Mouse (Mus musculus) spleen, postnatal 14 days (tissue): ENCODE measurements around the gene Slc7a15.

Source experiments
- DNase-seq, 2 experiments: peaks; one replicate each; pipeline ENCODE4 v3.0.0; 2021 to 2022; ENCODE audit warnings: low spot score in 2 of 2

Gene Slc7a15

DNA sequence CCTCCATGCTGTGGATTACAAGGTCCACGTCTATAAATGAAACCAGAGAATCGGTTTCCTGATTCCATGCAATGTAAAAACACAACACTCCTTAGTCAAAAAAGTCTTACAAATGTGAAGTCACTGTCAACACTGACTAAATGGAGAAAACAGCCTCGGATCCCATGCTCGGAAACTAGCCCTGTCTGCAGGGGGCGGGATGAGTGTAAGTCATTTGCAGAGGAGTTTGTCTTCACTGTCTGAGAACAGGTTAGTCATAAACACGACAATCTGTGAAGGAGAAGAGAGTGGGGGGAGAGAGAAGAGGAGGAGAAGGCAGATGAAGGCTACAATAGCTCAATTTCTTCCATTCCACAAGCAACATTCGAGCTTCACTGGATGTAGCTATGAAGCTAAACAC lies 113.6 kb downstream of the Slc7a15 start:
- DNase-seq, result no peak

DNA sequence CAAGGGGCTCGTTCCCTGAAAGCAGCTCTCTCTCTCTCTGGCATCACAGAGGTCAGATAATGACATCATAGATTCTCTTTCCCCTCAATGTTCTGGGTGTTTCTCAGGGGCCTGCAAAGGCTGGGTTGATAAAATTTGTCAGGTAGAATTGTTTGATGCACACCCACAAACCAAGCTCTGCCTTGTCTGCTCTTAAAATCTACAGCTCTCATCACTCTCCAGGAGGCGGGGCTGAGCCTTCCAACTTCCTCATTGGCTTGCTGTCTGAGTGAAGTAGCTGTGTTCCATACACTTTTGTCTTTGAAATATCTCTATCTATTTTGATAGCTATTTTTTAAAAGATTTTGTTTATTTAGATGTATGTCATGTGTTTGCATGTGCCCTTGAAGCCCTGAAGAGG lies 116.7 kb downstream of the Slc7a15 start:
- no peak for DNase-seq
